Mouse (Mus musculus) neutrophil, adult 83 days (primary cell): ENCODE data around the gene Cpt1b. TPM values are rescaled to one million over a fixed set of nuclear protein-coding genes. Genes with fewer than 3 reads are reported as not detected.

Experiments used
- total RNA-seq, 2 experiments: library from RNA; stranded (reverse); gene quantifications; one replicate each; pipeline ENCODE4 v1.2.4; 2023

Gene Cpt1b
- total RNA-seq = 1 to 10 TPM; 4.3 to 5.4 TPM

GRCm38 (mm10) chr15:89425711-89426121 lies at the start of gene Cpt1b:
Gene Cpt1b, minus strand, starts transcription at chr15:89425863.

GRCm38 (mm10) chr15:89453865-89454478 lies 28.3 kb upstream of the Cpt1b start, which contains the start of gene Mapk8ip2:
Gene Mapk8ip2, plus strand, starts transcription at chr15:89453913.

GRCm38 (mm10) chr15:89429352-89430221 lies 3.9 kb upstream of the Cpt1b start, which contains the start of the genes C730034F03Rik, Gm44502 and Chkb:
Gene C730034F03Rik, plus strand, starts transcription at chr15:89429589.
Gene Gm44502, minus strand, starts transcription at chr15:89429696.
Gene Chkb, minus strand, starts transcription at chr15:89429908.

GRCm38 (mm10) chr15:89410118-89410517 lies 15.5 kb downstream of the Cpt1b start, which contains the start of gene Syce3:
Gene Syce3, minus strand, starts transcription at chr15:89410503.

GRCm38 (mm10) chr15:89384617-89385016 lies 41.0 kb downstream of the Cpt1b start, which contains the start of gene Klhdc7b:
Gene Klhdc7b, plus strand, starts transcription at chr15:89384917.

GRCm38 (mm10) chr15:89378831-89379401 lies 46.7 kb downstream of the Cpt1b start, which contains the start of gene Odf3b:
Gene Odf3b, minus strand, starts transcription at chr15:89379282.

GRCm38 (mm10) chr15:89376957-89377356 lies 48.7 kb downstream of the Cpt1b start, which contains the start of gene Tymp:
Gene Tymp, minus strand, starts transcription at chr15:89377039.

GRCm38 (mm10) chr15:89373762-89374248 lies 51.9 kb downstream of the Cpt1b start, which contains the start of gene Sco2:
Gene Sco2, minus strand, starts transcription at chr15:89373846.

Other genes starting within 250 kb of the Cpt1b start
- gene Plxnb2, start 245.1 kb downstream of the Cpt1b start, total RNA-seq = 10 to 100 TPM; 60.7 to 68.5 TPM
- gene Dennd6b, start 229.4 kb downstream of the Cpt1b start, total RNA-seq = 1 to 10 TPM; 1.8 to 2.3 TPM
- 10 to 100 TPM; 32.1 to 34.2 TPM for gene Ppp6r2, start 214.3 kb downstream of the Cpt1b start, total RNA-seq
- 100 to 1,000 TPM; 110 to 118 TPM for gene Sbf1, start 110.6 kb downstream of the Cpt1b start, total RNA-seq
- gene Adm2, start 103.1 kb downstream of the Cpt1b start, total RNA-seq = not detected
- not detected for gene Miox, start 91.5 kb downstream of the Cpt1b start, total RNA-seq
- gene Lmf2, start 70.2 kb downstream of the Cpt1b start, total RNA-seq = 10 to 100 TPM; 38.9 to 51.4 TPM
- gene Ncaph2, start 70.1 kb downstream of the Cpt1b start, total RNA-seq = 100 to 1,000 TPM in 1 of 2 experiments, 10 to 100 TPM in 1; 92.6 to 104 TPM
- gene Sco2, start 52.0 kb downstream of the Cpt1b start, total RNA-seq = 1 to 10 TPM; 5.1 to 5.4 TPM
- gene Tymp, start 48.8 kb downstream of the Cpt1b start, total RNA-seq = under 1 TPM; 0.22 to 0.24 TPM
- gene Odf3b, start 46.6 kb downstream of the Cpt1b start, total RNA-seq = 1 to 10 TPM in 1 of 2 experiments, not detected in 1; 1.1 TPM
- not detected for gene Klhdc7b, start 40.9 kb downstream of the Cpt1b start, total RNA-seq
- not detected for gene Syce3, start 15.4 kb downstream of the Cpt1b start, total RNA-seq
- 10 to 100 TPM; 11.1 to 15.7 TPM for gene C730034F03Rik, start 3.7 kb upstream of the Cpt1b start, total RNA-seq
- gene Gm44502, start 3.8 kb upstream of the Cpt1b start, total RNA-seq = not detected
- 100 to 1,000 TPM; 101 to 122 TPM for gene Chkb, start 4.0 kb upstream of the Cpt1b start, total RNA-seq
- not detected for gene Mapk8ip2, start 28.1 kb upstream of the Cpt1b start, total RNA-seq
- 10 to 100 TPM; 12.7 to 14.9 TPM for gene Arsa, start 51.6 kb upstream of the Cpt1b start, total RNA-seq
- 1 to 10 TPM; 1.0 to 3.4 TPM for gene Shank3, start 73.8 kb upstream of the Cpt1b start, total RNA-seq
- not detected for gene Acr, start 142.5 kb upstream of the Cpt1b start, total RNA-seq
- 1 to 10 TPM; 2.0 to 4.4 TPM for gene Rabl2, start 166.1 kb upstream of the Cpt1b start, total RNA-seq